Mouse (Mus musculus): ENCODE results near the gene Rps19. TPM values are rescaled to one million over a fixed set of nuclear protein-coding genes. Genes with fewer than 3 reads are reported as not detected.

Gene Rps19
- polyA plus RNA-seq, 1 experiment from 2014 or later, result 1,612 TPM

- no peak overlapping the region for H3K4me3 ChIP-seq (replicated peaks)
- ATAC-seq (ENCODE audit: low read depth) (no peak), DNase-seq (no peak)
- 63% methylated on average over 3 of the region's 3 CpGs for WGBS (ENCODE audit: insufficient replicate concordance)
- H3K4me2 ChIP-seq, result no peak overlapping the region
- H3K4me1 ChIP-seq (replicated peaks), result peaks cover 2% of the 10 kb centered on the region; the same call in 1 of the 2 replicates
- H3K27me3 ChIP-seq, result peaks cover 26% of the 10 kb centered on the region
- H3K27ac ChIP-seq, result no peak overlapping the region
- H3K9me3 ChIP-seq (replicated peaks), result no peaks in the 10 kb centered on the region
- no peaks in the 10 kb centered on the region for H3K36me3 ChIP-seq
- H3K9ac ChIP-seq, result no peak overlapping the region
Observed at GRCm38 (mm10) chr7:24877588-24877987, 6.6 kb upstream of the Rps19 start.

DNA sequence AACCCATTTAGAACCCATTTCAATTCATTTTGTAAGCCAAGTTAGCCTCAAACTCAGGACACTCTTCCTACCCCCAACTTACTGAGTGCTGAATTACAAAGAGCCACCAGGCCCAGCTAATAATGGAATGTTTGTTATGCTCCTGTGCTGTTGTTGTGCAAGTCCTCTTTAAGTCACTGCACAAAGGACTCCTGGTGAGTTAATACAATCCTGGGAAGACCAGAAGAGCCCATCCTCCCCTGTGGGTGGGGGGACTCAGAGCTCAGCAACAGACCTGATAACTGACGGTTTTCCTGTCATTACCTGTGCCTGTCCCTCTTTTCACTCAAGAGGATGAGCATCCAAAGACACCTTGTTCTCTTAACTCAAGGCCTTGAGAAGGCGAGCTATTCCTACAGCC is 4.6 kb upstream of the Rps19 start:
- WGBS (ENCODE audit: insufficient replicate concordance), result 70% methylated on average over 2 of the region's 2 CpGs
- H3K36me3 ChIP-seq, result no peaks in the 10 kb centered on the region
- no peak overlapping the region for H3K4me2 ChIP-seq
- H3K4me3 ChIP-seq (replicated peaks), result no peak overlapping the region
- no peak for DNase-seq
- H3K27me3 ChIP-seq, result peaks cover 16% of the 10 kb centered on the region
- no peaks in the 10 kb centered on the region for H3K9me3 ChIP-seq (replicated peaks)
- no peak overlapping the region for H3K9ac ChIP-seq
- no peak for ATAC-seq (ENCODE audit: low read depth)
- no peak overlapping the region for H3K27ac ChIP-seq
- H3K4me1 ChIP-seq (replicated peaks), result peaks cover 11% of the 10 kb centered on the region

DNA sequence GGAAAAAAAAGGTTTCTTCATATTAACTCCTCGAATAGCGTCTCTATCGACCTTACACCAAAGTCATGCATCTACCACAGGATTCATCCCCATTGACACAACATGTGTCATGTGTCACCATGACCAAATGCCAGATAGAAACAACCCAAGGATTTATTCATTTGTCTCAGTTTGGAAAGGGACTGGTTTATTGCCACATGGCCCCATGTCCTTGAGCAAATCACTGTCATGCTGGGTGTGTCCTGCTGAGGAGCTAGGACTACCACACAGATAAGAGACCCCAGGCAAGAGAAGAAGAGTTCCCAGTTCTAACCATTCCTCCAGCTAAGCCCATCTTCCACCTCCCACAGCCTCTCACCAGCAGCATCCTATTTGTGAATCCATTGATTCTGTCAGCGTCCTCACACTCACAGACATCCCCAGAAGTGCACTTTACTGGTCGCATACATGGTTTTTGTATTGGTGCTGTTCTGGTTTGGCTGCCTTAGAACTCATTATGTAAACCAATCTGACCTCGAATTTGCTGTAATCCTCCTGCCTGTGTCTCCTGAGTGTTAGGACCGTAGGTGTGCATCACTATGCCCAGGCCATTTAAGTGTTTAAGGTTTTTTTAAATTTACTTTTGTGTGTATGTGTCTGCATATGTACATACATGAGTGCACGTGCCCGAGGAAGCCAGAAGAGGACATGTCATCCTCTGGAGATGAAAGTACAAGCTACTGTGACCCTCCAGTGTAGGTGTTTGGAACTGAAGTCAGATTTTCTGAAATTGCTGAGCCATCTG is 1.6 kb upstream of the Rps19 start:
- Histone ChIP-seq H3K9me3 (replicated peaks) (no peaks in the 10 kb centered on the region), H3K27ac (no peak overlapping the region), H3K4me1 (replicated peaks) (peaks cover 34% of the 10 kb centered on the region), H3K36me3 (peaks cover 26% of the 10 kb centered on the region), H3K4me3 (replicated peaks) (no peak overlapping the region), H3K9ac (no peak overlapping the region), H3K4me2 (no peak overlapping the region), H3K27me3 (no peaks in the 10 kb centered on the region)
- 85% methylated on average over 9 of the region's 9 CpGs for WGBS (ENCODE audit: insufficient replicate concordance)
- DNase-seq (no peak), ATAC-seq (ENCODE audit: low read depth) (no peak)

- WGBS (ENCODE audit: insufficient replicate concordance), result under 1% methylated on average over 47 of the region's 47 CpGs
- Histone ChIP-seq H3K27me3 (no peaks in the 10 kb centered on the region), H3K4me3 (replicated peaks) (peak overlapping the region; percentile 100), H3K9me3 (replicated peaks) (no peaks in the 10 kb centered on the region), H3K4me2 (peak overlapping the region; percentile 94), H3K36me3 (peaks cover 48% of the 10 kb centered on the region), H3K27ac (peak overlapping the region; percentile 98), H3K9ac (peak overlapping the region; percentile 100), H3K4me1 (replicated peaks) (peaks cover 55% of the 10 kb centered on the region)
- no peak for ATAC-seq (ENCODE audit: low read depth)
- no peak for DNase-seq
Observed at GRCm38 (mm10) chr7:24884693-24885291, 621 bp downstream of the Rps19 start.

- DNase-seq (no peak), ATAC-seq (ENCODE audit: low read depth) (no peak)
- peak overlapping the region; percentile 94 for H3K4me2 ChIP-seq
- peaks cover 56% of the 10 kb centered on the region for H3K4me1 ChIP-seq (replicated peaks)
- 8% methylated on average over 12 of the region's 12 CpGs for WGBS (ENCODE audit: insufficient replicate concordance)
- H3K9me3 ChIP-seq (replicated peaks), result no peaks in the 10 kb centered on the region
- H3K27me3 ChIP-seq, result no peaks in the 10 kb centered on the region
- peak overlapping the region; percentile 98 for H3K27ac ChIP-seq
- peak overlapping the region; percentile 100 for H3K4me3 ChIP-seq (replicated peaks)
- peak overlapping the region; percentile 100 for H3K9ac ChIP-seq
- H3K36me3 ChIP-seq, result peaks cover 55% of the 10 kb centered on the region
Observed at GRCm38 (mm10) chr7:24885468-24886307, 1.5 kb downstream of the Rps19 start.

GRCm38 (mm10) chr7:24886308-24886633 is 2.1 kb downstream of the Rps19 start:
- H3K4me3 ChIP-seq (replicated peaks), result peak overlapping the region; percentile 100
- H3K4me2 ChIP-seq, result peak overlapping the region; percentile 94
- peaks cover 61% of the 10 kb centered on the region for H3K36me3 ChIP-seq
- no peak for DNase-seq
- peak overlapping the region; percentile 98 for H3K27ac ChIP-seq
- H3K9ac ChIP-seq, result peak overlapping the region; percentile 100
- peaks cover 61% of the 10 kb centered on the region for H3K4me1 ChIP-seq (replicated peaks)
- ATAC-seq (ENCODE audit: low read depth), result no peak
- 26% methylated on average over 4 of the region's 4 CpGs for WGBS (ENCODE audit: insufficient replicate concordance)
- no peaks in the 10 kb centered on the region for H3K9me3 ChIP-seq (replicated peaks)
- H3K27me3 ChIP-seq, result no peaks in the 10 kb centered on the region

- Histone ChIP-seq H3K4me3 (replicated peaks) (peak overlapping the region; percentile 100), H3K4me1 (replicated peaks) (peaks cover 65% of the 10 kb centered on the region)
- no peak for ATAC-seq (ENCODE audit: low read depth)
Observed at GRCm38 (mm10) chr7:24887096-24887495, 2.9 kb downstream of the Rps19 start.

GRCm38 (mm10) chr7:24889431-24890220 is 5.5 kb downstream of the Rps19 start:
- Histone ChIP-seq H3K4me3 (replicated peaks) (no peak overlapping the region), H3K27me3 (no peaks in the 10 kb centered on the region), H3K4me1 (replicated peaks) (peaks cover 60% of the 10 kb centered on the region), H3K27ac (peak overlapping the region; percentile 67), H3K4me2 (no peak overlapping the region), H3K9me3 (replicated peaks) (no peaks in the 10 kb centered on the region), H3K9ac (0 out of 2 replicates have a peak overlapping the region, but pooled peaks have one; percentile 3), H3K36me3 (peaks cover 64% of the 10 kb centered on the region)
- 78% methylated on average over 6 of the region's 6 CpGs for WGBS (ENCODE audit: insufficient replicate concordance)
- peak; percentile 7 for ATAC-seq (ENCODE audit: low read depth)
- DNase-seq, result no peak

More at GRCm38 (mm10) chr7:24887096-24887495, 2.9 kb downstream of the Rps19 start:
- no peak for DNase-seq
- Histone ChIP-seq H3K9ac (peak overlapping the region; percentile 100), H3K4me2 (peak overlapping the region; percentile 94), H3K27me3 (no peaks in the 10 kb centered on the region), H3K27ac (peak overlapping the region; percentile 98), H3K36me3 (peaks cover 64% of the 10 kb centered on the region), H3K9me3 (replicated peaks) (no peaks in the 10 kb centered on the region)
- 59% methylated on average over 4 of the region's 4 CpGs for WGBS (ENCODE audit: insufficient replicate concordance)

DNA sequence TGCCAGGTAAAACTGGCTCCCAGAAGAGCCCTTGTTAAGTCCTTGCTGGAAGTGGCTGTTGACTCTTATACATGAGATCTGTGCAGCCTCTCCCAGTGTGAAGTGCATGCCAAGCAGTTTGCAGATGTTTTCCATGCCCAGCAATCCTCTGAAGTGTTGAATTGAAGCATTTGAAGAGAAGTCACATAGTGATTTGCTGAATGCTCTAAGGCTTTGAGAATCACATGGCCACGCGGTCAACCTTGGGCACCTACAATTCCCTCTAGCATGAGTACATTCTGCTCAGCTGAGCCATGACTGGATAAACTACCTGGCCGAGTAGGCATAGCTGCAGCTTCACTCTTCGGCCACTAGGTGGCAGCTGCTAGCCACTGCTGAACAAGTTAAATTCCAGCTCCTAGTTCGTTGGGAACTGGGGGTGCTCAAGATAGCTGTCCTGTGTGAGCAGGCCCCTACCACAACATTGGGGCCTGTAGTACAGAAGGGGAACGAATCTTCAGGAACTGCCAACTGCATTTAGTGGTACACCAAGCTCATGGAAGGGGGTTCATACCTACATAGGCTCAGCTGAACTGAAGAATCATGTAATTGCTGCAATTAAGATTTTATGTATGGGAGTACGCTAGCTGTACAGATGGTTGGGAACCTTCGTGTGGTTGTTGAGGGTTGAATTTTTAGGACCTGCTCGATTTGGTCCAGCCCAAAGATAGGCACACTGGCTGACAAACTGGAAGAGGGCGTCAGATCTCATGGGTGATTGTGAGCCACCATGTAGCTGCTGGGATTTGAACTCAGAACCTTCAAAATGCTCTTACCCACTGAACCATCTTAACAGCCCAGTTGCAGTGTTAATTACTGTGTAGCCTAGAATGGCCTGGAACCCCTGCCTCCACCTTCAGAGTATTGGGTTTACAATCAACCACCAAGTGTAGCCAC is 6.4 kb downstream of the Rps19 start:
- H3K27me3 ChIP-seq, result no peaks in the 10 kb centered on the region
- H3K4me3 ChIP-seq (replicated peaks), result no peak overlapping the region
- H3K27ac ChIP-seq, result peak overlapping the region; percentile 67
- no peaks in the 10 kb centered on the region for H3K9me3 ChIP-seq (replicated peaks)
- H3K9ac ChIP-seq, result no peak overlapping the region
- 17% methylated on average over 10 of the region's 10 CpGs for WGBS (ENCODE audit: insufficient replicate concordance)
- H3K4me1 ChIP-seq (replicated peaks), result peaks cover 57% of the 10 kb centered on the region
- no peak overlapping the region for H3K4me2 ChIP-seq
- peak; percentile 66 for DNase-seq
- peaks cover 59% of the 10 kb centered on the region for H3K36me3 ChIP-seq
- peak; percentile 61 for ATAC-seq (ENCODE audit: low read depth)

Measured in liver, embryonic 13.5 days (tissue).